Mouse (Mus musculus) bone marrow macrophage, adult 2 months (primary cell): ENCODE data around the gene Spag5.

Source experiments
- CTCF ChIP-seq: IDR thresholded peaks from 2 replicates; pipeline ENCODE4 v1.5.1; 2012; ENCODE audit warnings: low read depth, mild to moderate bottlenecking, low read length, moderate library complexity
- POLR2A ChIP-seq: IDR thresholded peaks from 2 replicates; pipeline ENCODE4 v1.6.1; 2012; ENCODE audit warnings: mild to moderate bottlenecking, low read depth, low read length, borderline replicate concordance

GRCm38 (mm10) chr11:78261380-78262352 lies 39.7 kb upstream of the Spag5 start, which contains the start of gene 2610507B11Rik:
- TF ChIP-seq CTCF: no peak
- no peak for TF ChIP-seq POLR2A
